Mouse (Mus musculus): Measurements from ENCODE around the gene Wscd1.

DNA sequence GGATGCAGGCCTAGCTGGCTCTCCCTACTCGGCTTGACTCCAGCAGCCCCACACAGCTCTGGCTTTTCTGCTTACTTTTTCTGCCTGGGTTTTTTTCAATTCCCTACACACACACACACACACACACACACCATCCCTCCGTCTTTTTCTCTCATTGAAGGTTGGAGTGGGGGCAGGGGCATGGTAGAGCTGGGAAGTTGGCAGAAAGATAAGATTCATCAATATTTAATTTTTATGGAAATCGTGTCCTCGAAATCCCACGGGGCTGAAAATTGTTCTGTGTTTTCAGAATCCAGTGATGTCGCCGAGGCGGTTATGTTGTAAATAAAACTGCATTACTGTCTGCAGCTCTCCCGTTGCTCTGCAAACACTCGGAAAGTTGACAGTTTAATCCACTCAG, 29.9 kb downstream of the Wscd1 start:
- TF ChIP-seq POLR2A (IDR thresholded peaks at IDR 0.05; ENCODE audit: extremely low read depth, insufficient read depth, low read length) (no peak), CTCF (IDR thresholded peaks at IDR 0.05; ENCODE audit: extremely low read depth, insufficient read depth, low read length) (no peak)

Measured in cortical plate, adult 2 months (tissue).